Mouse (Mus musculus): ENCODE data around the gene Cd164.

DNA sequence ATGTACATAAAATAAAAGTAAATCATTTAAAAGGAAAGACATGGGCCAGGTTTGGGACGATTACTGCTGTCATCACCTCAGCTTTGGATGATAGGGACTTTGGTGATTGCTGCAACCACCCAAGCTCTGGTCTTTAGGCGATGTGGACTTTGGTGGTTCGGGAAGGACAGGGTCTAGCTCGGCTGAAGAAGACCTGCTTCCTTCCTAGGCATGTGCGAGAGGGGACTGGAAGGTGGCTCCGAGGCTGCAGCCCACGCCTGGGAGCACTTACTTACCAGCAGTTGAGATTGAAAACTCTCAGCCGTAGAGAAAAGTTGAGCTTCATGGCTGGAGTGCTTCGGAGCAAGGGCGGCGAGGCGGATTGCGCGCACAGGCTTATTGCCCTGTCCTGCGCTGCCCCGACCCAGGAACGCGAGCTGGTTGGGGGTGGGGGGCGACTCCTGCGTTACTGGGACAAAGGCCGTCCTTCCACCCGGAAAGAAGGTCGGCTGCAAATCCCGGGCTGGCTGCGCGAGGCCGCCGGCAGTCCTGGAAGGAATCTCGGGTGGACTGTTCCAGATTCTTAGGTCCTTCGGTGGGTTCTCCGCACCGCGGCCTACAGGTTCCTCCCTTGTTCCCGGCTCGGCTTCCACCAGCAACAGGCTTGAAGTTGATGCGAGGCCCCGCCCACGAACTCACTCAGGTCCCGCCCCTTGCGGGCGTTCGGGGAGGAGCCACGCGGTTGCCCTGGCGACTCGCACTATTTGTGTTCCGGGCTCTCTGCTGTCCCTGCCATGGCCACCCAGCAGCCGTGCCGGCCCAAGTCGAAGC lies 29.3 kb upstream of the Cd164 start, which contains the start of the genes Smpd2 and Ppil6:
- no peak for TF ChIP-seq CTCF (IDR thresholded peaks at IDR 0.05; ENCODE audit: insufficient read depth, low read depth, low read length)
- peak; percentile 41 for TF ChIP-seq POLR2A (IDR thresholded peaks at IDR 0.05; ENCODE audit: insufficient read depth, low read depth, low read length)

Data from olfactory bulb, adult 2 months (tissue).